Mouse (Mus musculus) stomach, adult 2 months (tissue): Measurements from ENCODE around the gene Gm13287. TPM values are rescaled to one million over a fixed set of nuclear protein-coding genes. Genes with fewer than 3 reads are reported as not detected.

Experiments
- polyA plus RNA-seq: library from polyadenylated mRNA; depleted of rRNA; stranded (reverse); fragments of >200 nt; gene quantifications from 2 replicates; pipeline ENCODE4 v1.2.3, GENCODE M21; 2012; rRNA removed

Gene Gm13287
- polyA plus RNA-seq, 1 experiment, result not detected

Other genes with a start within 250 kb of the Gm13287 start
- gene Ifna15, start 245.0 kb upstream of the Gm13287 start, polyA plus RNA-seq, result not detected in 2 replicates
- not detected in 2 replicates for gene Ifna14, start 231.5 kb upstream of the Gm13287 start, polyA plus RNA-seq
- not detected in 2 replicates for gene Ifna9, start 210.9 kb upstream of the Gm13287 start, polyA plus RNA-seq
- gene Ifna12, start 199.9 kb upstream of the Gm13287 start, polyA plus RNA-seq, result not detected in 2 replicates
- not detected in 2 replicates for gene C87499, start 168.8 kb upstream of the Gm13287 start, polyA plus RNA-seq
- gene Ifna13, start 158.8 kb upstream of the Gm13287 start, polyA plus RNA-seq, result not detected in 2 replicates
- gene Ifna16, start 126.3 kb upstream of the Gm13287 start, polyA plus RNA-seq, result not detected in 2 replicates
- gene Ifna2, start 119.3 kb upstream of the Gm13287 start, polyA plus RNA-seq, result not detected in 2 replicates
- not detected in 2 replicates for gene Ifnab, start 111.9 kb upstream of the Gm13287 start, polyA plus RNA-seq
- 0.30 TPM in 1 of 2 replicates, not detected in the other for gene Gm26566, start 81.4 kb upstream of the Gm13287 start, polyA plus RNA-seq
- 3.6 and 6.2 TPM in 2 replicates for gene Klhl9, start 80.8 kb upstream of the Gm13287 start, polyA plus RNA-seq
- gene Gm13271, start 48.4 kb upstream of the Gm13287 start, polyA plus RNA-seq, result not detected in 2 replicates
- not detected in 2 replicates for gene Gm13283, start 43.1 kb upstream of the Gm13287 start, polyA plus RNA-seq
- 0.08 TPM in 1 of 2 replicates, not detected in the other for gene Gm13290, start 29.4 kb upstream of the Gm13287 start, polyA plus RNA-seq
- gene Gm13289, start 26.3 kb upstream of the Gm13287 start, polyA plus RNA-seq, result not detected in 2 replicates
- gene Gm13272, start 23.4 kb upstream of the Gm13287 start, polyA plus RNA-seq, result not detected in 2 replicates
- not detected in 2 replicates for gene Ifnz, start 21.1 kb upstream of the Gm13287 start, polyA plus RNA-seq
- not detected in 2 replicates for gene Gm13276, start 17.5 kb upstream of the Gm13287 start, polyA plus RNA-seq
- not detected in 2 replicates for gene Gm13277, start 14.6 kb upstream of the Gm13287 start, polyA plus RNA-seq
- gene Gm13278, start 11.7 kb upstream of the Gm13287 start, polyA plus RNA-seq, result not detected in 2 replicates
- gene Gm13275, start 8.8 kb upstream of the Gm13287 start, polyA plus RNA-seq, result not detected in 2 replicates
- not detected in 2 replicates for gene Gm13279, start 5.9 kb upstream of the Gm13287 start, polyA plus RNA-seq
- gene Gm13285, start 3.6 kb upstream of the Gm13287 start, polyA plus RNA-seq, result not detected in 2 replicates
- not detected in 2 replicates for gene Gm13288, start 2.3 kb downstream of the Gm13287 start, polyA plus RNA-seq
- gene Ifna7, start 13.0 kb downstream of the Gm13287 start, polyA plus RNA-seq, result not detected in 2 replicates
- not detected in 2 replicates for gene Ifna11, start 16.7 kb downstream of the Gm13287 start, polyA plus RNA-seq
- gene Ifna6, start 24.2 kb downstream of the Gm13287 start, polyA plus RNA-seq, result not detected in 2 replicates
- gene Ifna5, start 32.3 kb downstream of the Gm13287 start, polyA plus RNA-seq, result not detected in 2 replicates
- gene Ifna4, start 38.6 kb downstream of the Gm13287 start, polyA plus RNA-seq, result not detected in 2 replicates
- not detected in 2 replicates for gene Ifna1, start 46.8 kb downstream of the Gm13287 start, polyA plus RNA-seq
- 0.12 TPM in 1 of 2 replicates, not detected in the other for gene Ifne, start 76.9 kb downstream of the Gm13287 start, polyA plus RNA-seq